Mouse (Mus musculus) heart, adult 2 months (tissue): ENCODE measurements around the gene Plxna2.

Experiments used
- CTCF ChIP-seq: fragments of 200-600 bp; IDR thresholded peaks from 2 replicates; pipeline ENCODE4 v1.8.1; 2022; ENCODE audit warnings: antibody characterized with exemption, mild to moderate bottlenecking, moderate library complexity
- EP300 ChIP-seq: fragments of 200-500 bp; IDR thresholded peaks from 2 replicates; pipeline ENCODE4 v1.6.1; 2011; ENCODE audit warnings: low read depth, low read length, control low read depth; ENCODE audit not compliant: insufficient read depth
- POLR2A ChIP-seq: fragments of 200-500 bp; IDR thresholded peaks from 2 replicates; pipeline ENCODE4 v1.6.1; 2011; ENCODE audit warnings: mild to moderate bottlenecking, low read depth, low read length, control low read depth; ENCODE audit not compliant: insufficient read depth

DNA sequence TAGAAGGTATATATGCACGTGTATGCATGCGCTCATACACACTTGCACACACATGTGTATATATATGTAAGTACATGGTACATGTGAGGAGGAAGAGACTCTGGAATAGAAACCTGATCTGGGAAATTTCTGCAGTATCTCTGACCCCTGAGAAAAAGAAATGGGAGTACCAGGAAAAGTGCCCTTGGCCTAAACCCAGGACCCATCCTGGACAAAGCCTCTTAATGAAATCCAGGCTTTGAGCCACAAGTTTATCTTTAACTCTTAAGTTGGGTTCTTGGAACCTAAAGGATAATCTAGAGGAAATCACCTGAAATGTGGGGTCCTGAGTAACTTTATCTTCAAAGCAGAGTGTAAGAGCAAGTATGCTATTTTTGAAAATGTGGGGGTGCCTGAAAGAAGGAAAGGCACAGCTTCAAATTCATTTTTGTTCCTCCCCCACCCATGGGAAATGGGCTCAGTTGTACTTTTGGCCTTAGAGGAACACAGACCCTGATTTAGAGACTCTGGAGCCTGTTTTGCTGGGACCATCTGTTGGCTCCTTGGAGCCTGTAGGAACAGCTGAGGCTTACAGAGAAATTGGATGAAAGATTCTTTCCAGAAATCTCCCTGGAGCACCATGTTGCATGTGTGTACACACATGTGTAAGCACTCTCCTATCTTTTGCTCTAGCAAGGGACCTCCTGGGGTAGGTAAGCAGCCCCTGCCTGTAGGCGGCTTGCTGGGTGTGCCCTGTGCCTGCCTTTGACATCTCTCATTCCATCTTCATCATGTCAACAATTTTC is 57.3 kb downstream of the Plxna2 start:
- TF ChIP-seq POLR2A (no peak), EP300 (no peak), CTCF (no peak)
